Mouse (Mus musculus) hindbrain, embryonic 15.5 days (tissue): ENCODE results near the gene Gfi1b. TPM values are rescaled to one million over a fixed set of nuclear protein-coding genes. Genes with fewer than 3 reads are reported as not detected.

Experiments used
- ATAC-seq: fragments of 200-750 bp; cut with Nextera tagmentation; 2 replicates; pipeline ENCODE4 v1.8.0; 2017; ENCODE audit warnings: low read depth, moderate number of reproducible peaks, moderate TSS enrichment; ENCODE audit not compliant: low FRiP score
- H3K27ac ChIP-seq: fragments of 300-500 bp; sonication (generic); replicated peaks from 2 replicates; pipeline ENCODE4 v1.5.1; 2015; ENCODE audit warnings: mild to moderate bottlenecking, inconsistent platforms
- H3K27me3 ChIP-seq: fragments of 300-500 bp; sonication (generic); 2 replicates; pipeline ENCODE4 v1.6.1; 2015; ENCODE audit warnings: control low read depth, inconsistent platforms
- H3K36me3 ChIP-seq: fragments of 300-500 bp; sonication (generic); 2 replicates; pipeline ENCODE4 v1.6.1; 2015; ENCODE audit warnings: control low read depth, inconsistent platforms
- H3K4me1 ChIP-seq: fragments of 300-500 bp; sonication (generic); replicated peaks from 2 replicates; pipeline ENCODE4 v1.6.1; 2015; ENCODE audit warnings: control low read depth, inconsistent platforms
- H3K4me2 ChIP-seq: fragments of 300-500 bp; sonication (generic); 2 replicates; pipeline ENCODE4 v1.6.1; 2015; ENCODE audit warnings: moderate library complexity, mild to moderate bottlenecking, inconsistent platforms
- H3K4me3 ChIP-seq: fragments of 300-500 bp; sonication (generic); 2 replicates; pipeline ENCODE4 v1.5.1; 2015; ENCODE audit warnings: mild to moderate bottlenecking, inconsistent platforms
- H3K9ac ChIP-seq: fragments of 300-500 bp; sonication (generic); 2 replicates; pipeline ENCODE4 v1.6.1; 2015; ENCODE audit warnings: inconsistent platforms
- H3K9me3 ChIP-seq: fragments of 300-500 bp; sonication (generic); 2 replicates; pipeline ENCODE4 v1.6.1; 2016; ENCODE audit warnings: control low read depth, inconsistent platforms
- WGBS: fragments of 180-500 bp; shearing (Covaris S2); methylation state at CpG from one replicate; pipeline ENCODE4 v1.1.7; 2015; 5-methylcytosine and 5-hydroxymethylcytosine counted together
- polyA plus RNA-seq: library from polyadenylated mRNA; unstranded; fragments of >200 nt; fragmentation: Nextera tagmentation; extraction: Ambion mirVana; gene quantifications from 2 replicates; pipeline ENCODE4 v1.2.1, GENCODE M21; 2015

The Gfi1b gene
- polyA plus RNA-seq, 1 experiment from 2014 or later: 0.36 TPM

DNA sequence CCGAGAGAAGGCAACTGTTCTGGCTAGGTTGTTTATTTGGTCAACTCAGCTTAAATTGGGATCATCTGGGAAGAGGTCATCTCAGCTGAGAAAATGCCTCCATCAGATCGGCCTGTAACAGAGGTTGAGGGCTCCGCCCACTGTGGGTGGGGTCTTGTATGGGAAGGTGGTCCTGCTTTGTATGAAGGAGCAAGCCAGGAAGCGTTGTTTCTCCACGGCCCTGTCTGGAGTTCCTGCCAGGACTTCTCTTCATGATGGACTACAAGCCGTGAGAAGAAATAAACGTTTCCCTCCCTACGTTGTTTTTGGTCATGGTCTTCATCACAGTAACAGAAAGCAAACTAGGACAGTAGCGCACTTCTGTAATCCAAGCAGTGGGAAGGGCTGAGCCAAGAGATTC, 17.1 kb upstream of the Gfi1b start:
- Histone ChIP-seq H3K4me3 (0 out of 2 replicates have a peak overlapping the region, but pooled peaks have one; percentile 2), H3K9me3 (no peaks in the 10 kb centered on the region)
- 8% methylated on average over 9 of the region's 9 CpGs for WGBS

GRCm38 (mm10) chr2:28638352-28638751, 16.6 kb upstream of the Gfi1b start:
- 19% methylated on average over 9 of the region's 9 CpGs for WGBS
- H3K9me3 ChIP-seq: no peaks in the 10 kb centered on the region
- no peak overlapping the region for H3K9ac ChIP-seq
- no peak for ATAC-seq
- H3K36me3 ChIP-seq: no peaks in the 10 kb centered on the region
- H3K4me3 ChIP-seq: no peak overlapping the region
- H3K27ac ChIP-seq: no peak overlapping the region
- H3K4me2 ChIP-seq: peak overlapping the region; percentile 27
- H3K4me1 ChIP-seq: peaks cover 25% of the 10 kb centered on the region
- no peaks in the 10 kb centered on the region for H3K27me3 ChIP-seq

More for the DNA sequence above, 17.1 kb upstream of the Gfi1b start:
- peaks cover 30% of the 10 kb centered on the region for H3K4me1 ChIP-seq
- no peak overlapping the region for H3K27ac ChIP-seq
- no peak overlapping the region for H3K9ac ChIP-seq
- H3K36me3 ChIP-seq: no peaks in the 10 kb centered on the region
- H3K4me2 ChIP-seq: peak overlapping the region; percentile 27
- H3K27me3 ChIP-seq: no peaks in the 10 kb centered on the region
- no peak for ATAC-seq

GRCm38 (mm10) chr2:28637106-28637845, 15.5 kb upstream of the Gfi1b start:
- no peaks in the 10 kb centered on the region for H3K36me3 ChIP-seq
- H3K9me3 ChIP-seq: no peaks in the 10 kb centered on the region
- 77% methylated on average over 9 of the region's 9 CpGs for WGBS
- peaks cover 14% of the 10 kb centered on the region for H3K4me1 ChIP-seq
- H3K4me2 ChIP-seq: no peak overlapping the region
- H3K4me3 ChIP-seq: no peak overlapping the region
- no peak for ATAC-seq
- H3K27me3 ChIP-seq: no peaks in the 10 kb centered on the region
- H3K9ac ChIP-seq: no peak overlapping the region
- H3K27ac ChIP-seq: no peak overlapping the region

DNA sequence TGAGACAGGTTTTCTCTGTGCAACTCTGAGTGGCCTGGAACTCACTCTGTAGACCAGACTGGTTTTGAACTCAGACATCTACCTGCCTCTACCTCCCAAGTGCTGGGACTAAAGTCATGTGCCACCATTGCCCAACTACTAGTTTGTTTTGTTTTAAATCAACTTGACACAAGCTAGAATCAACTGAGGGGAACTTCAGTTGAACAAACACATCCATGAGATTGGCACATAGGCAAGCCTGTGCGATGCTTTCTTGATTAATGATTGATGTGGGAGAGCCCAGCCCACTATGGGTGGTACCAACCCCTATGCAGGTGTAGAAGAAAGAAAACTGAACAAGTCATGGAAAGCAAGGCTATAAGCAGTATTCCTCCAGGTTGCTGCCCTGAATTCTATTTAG, 13.4 kb upstream of the Gfi1b start:
- no peak overlapping the region for H3K4me3 ChIP-seq
- no peaks in the 10 kb centered on the region for H3K27me3 ChIP-seq
- H3K36me3 ChIP-seq: no peaks in the 10 kb centered on the region
- H3K9ac ChIP-seq: no peak overlapping the region
- H3K27ac ChIP-seq: no peak overlapping the region
- no peak for ATAC-seq
- 88% methylated on average over 1 of the region's 1 CpGs for WGBS
- H3K9me3 ChIP-seq: no peaks in the 10 kb centered on the region
- no peak overlapping the region for H3K4me2 ChIP-seq
- H3K4me1 ChIP-seq: peaks cover 8% of the 10 kb centered on the region; the same call in 1 of the 2 replicates

- Histone ChIP-seq H3K9me3 (no peaks in the 10 kb centered on the region), H3K4me2 (no peak overlapping the region), H3K27me3 (no peaks in the 10 kb centered on the region; the same call in 1 of the 2 replicates), H3K27ac (no peak overlapping the region), H3K9ac (no peak overlapping the region), H3K4me3 (no peak overlapping the region), H3K4me1 (no peaks in the 10 kb centered on the region), H3K36me3 (no peaks in the 10 kb centered on the region)
- ATAC-seq: no peak
- WGBS: 53% methylated on average over 4 of the region's 4 CpGs
These were observed 11.4 kb upstream of the Gfi1b start for GRCm38 (mm10) chr2:28633136-28633535.

DNA sequence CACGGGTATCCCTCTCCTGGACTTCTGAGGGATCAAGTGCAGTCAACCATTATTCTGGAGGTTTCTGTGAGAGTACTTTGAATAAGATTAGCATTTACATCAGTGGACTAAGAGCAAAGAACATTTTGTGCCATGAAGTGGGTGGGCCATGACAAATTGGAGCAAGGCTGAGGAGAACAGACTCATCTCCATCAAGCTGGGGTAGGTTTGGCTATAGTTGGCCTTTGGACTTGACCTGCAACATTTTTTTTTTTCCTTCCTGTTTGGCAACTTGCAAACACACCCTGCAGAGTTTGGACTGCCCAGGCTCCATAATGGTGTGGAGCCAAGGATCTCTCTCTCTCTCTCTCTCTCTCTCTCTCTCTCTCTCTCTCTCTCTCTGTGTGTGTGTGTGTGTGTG, 10.8 kb upstream of the Gfi1b start:
- H3K9me3 ChIP-seq: no peaks in the 10 kb centered on the region
- H3K27me3 ChIP-seq: no peaks in the 10 kb centered on the region; the same call in 1 of the 2 replicates
- H3K4me2 ChIP-seq: no peak overlapping the region
- H3K9ac ChIP-seq: no peak overlapping the region
- WGBS: 61% methylated on average over 1 of the region's 1 CpGs
- ATAC-seq: no peak
- no peaks in the 10 kb centered on the region for H3K36me3 ChIP-seq
- no peaks in the 10 kb centered on the region for H3K4me1 ChIP-seq
- H3K4me3 ChIP-seq: no peak overlapping the region
- no peak overlapping the region for H3K27ac ChIP-seq

DNA sequence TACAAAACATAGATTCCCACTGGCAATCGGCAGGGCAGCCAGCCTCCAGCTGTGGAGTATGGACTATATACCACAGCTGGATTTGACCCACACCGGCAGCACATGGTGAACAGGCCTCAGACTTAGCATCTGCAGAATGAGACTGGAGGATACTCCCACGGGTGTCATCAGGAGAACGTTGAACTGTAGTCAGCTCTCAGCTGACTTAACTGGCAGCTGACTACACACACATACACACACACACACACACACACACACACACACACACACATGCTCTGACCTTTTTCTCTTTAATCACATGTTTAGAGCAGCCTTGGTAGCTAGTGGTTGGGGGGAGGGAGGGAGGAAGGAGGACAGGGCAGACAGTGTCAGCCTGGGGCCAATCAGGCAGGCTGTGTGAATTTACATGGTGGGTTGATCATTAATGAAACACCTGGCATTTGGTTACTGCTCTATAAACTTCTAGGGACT, 8.2 kb upstream of the Gfi1b start:
- no peak overlapping the region for H3K4me3 ChIP-seq
- H3K4me1 ChIP-seq: no peaks in the 10 kb centered on the region
- H3K9ac ChIP-seq: no peak overlapping the region
- no peaks in the 10 kb centered on the region for H3K9me3 ChIP-seq
- no peak for ATAC-seq
- H3K4me2 ChIP-seq: no peak overlapping the region
- no peak overlapping the region for H3K27ac ChIP-seq
- no peaks in the 10 kb centered on the region; the same call in 1 of the 2 replicates for H3K27me3 ChIP-seq
- 46% methylated on average over 4 of the region's 4 CpGs for WGBS
- no peaks in the 10 kb centered on the region for H3K36me3 ChIP-seq

DNA sequence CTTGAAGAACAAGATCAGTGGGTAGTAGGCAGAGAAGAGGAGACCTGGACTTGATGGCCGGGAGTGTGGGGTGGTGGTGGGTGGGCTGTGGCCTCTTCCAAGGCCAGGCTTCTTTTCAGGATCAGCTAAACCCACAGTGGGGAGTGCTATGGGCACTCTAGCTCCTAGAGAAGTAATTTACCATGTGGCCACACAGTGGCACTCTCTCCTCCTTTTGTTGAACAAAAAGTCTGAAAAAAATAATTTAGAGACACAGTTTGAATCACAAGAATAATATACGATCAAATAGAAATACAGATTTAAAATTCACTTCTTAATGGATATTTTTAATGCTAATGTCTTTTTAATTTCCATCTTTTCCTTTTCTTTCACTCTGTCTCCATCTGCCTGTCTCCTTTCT, 6.3 kb upstream of the Gfi1b start:
- no peak overlapping the region for H3K4me3 ChIP-seq
- 69% methylated on average over 2 of the region's 2 CpGs for WGBS
- ATAC-seq: no peak
- H3K4me2 ChIP-seq: no peak overlapping the region
- H3K9ac ChIP-seq: no peak overlapping the region
- H3K9me3 ChIP-seq: no peaks in the 10 kb centered on the region
- no peaks in the 10 kb centered on the region for H3K36me3 ChIP-seq
- no peaks in the 10 kb centered on the region; the same call in 1 of the 2 replicates for H3K27me3 ChIP-seq
- H3K27ac ChIP-seq: no peak overlapping the region
- no peaks in the 10 kb centered on the region for H3K4me1 ChIP-seq

DNA sequence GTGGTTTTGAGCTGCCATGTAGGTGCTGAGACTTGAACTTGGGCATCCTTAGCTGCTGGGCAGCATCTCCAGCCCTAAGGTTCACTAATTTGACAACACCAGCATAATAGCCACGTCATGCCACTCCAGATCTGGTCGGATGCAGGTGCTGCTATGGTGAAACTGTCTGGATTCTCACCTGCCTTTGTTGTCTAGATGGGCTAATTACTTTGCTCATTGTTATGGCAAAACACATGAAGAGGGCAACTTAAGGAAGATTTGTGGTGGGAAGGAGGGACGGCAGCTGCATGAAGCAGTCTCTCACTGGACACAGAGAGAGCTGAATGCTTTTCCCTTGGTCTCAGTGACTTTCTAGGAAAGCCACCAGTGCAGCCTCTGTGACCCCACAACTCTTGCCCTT, 4.3 kb upstream of the Gfi1b start:
- Histone ChIP-seq H3K27me3 (peaks cover 14% of the 10 kb centered on the region; the same call in 1 of the 2 replicates), H3K9ac (no peak overlapping the region), H3K36me3 (no peaks in the 10 kb centered on the region), H3K4me1 (no peaks in the 10 kb centered on the region), H3K27ac (no peak overlapping the region), H3K9me3 (no peaks in the 10 kb centered on the region), H3K4me2 (no peak overlapping the region), H3K4me3 (no peak overlapping the region)
- 85% methylated on average over 3 of the region's 3 CpGs for WGBS
- ATAC-seq: no peak

DNA sequence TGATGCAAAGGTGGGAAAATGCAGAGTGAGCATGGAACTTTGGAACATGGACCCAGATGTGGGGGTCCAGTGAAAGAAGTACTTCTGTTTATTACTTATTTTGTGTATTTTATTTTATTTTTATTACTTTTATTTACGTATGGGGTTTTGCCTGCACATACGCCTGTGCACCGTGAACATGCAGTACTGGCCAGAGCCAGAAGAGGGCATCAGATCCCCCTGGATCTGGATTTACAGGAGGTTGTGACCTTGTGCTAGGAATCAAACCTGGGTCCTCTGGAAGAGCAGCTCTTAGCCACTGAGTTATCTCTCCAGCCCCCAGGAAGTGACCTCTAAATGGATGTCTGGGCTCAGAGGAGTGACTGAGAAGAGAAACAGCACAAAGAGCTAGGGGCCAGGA, 3.1 kb upstream of the Gfi1b start:
- WGBS: 92% methylated on average over 3 of the region's 3 CpGs
- no peak overlapping the region for H3K27ac ChIP-seq
- H3K27me3 ChIP-seq: peaks cover 19% of the 10 kb centered on the region; the same call in 1 of the 2 replicates
- H3K36me3 ChIP-seq: no peaks in the 10 kb centered on the region
- H3K4me2 ChIP-seq: no peak overlapping the region
- no peak for ATAC-seq
- no peak overlapping the region for H3K4me3 ChIP-seq
- H3K4me1 ChIP-seq: no peaks in the 10 kb centered on the region
- H3K9me3 ChIP-seq: no peaks in the 10 kb centered on the region
- no peak overlapping the region for H3K9ac ChIP-seq

- Histone ChIP-seq H3K4me2 (no peak overlapping the region), H3K9me3 (no peaks in the 10 kb centered on the region), H3K4me1 (no peaks in the 10 kb centered on the region), H3K4me3 (no peak overlapping the region), H3K9ac (no peak overlapping the region), H3K27ac (no peak overlapping the region), H3K27me3 (peaks cover 19% of the 10 kb centered on the region; the same call in 1 of the 2 replicates), H3K36me3 (no peaks in the 10 kb centered on the region)
- 23% methylated on average over 10 of the region's 10 CpGs for WGBS
- no peak for ATAC-seq
These were observed 841 bp upstream of the Gfi1b start for GRCm38 (mm10) chr2:28622521-28623124.

GRCm38 (mm10) chr2:28621111-28621510, 671 bp downstream of the Gfi1b start:
- Histone ChIP-seq H3K36me3 (no peaks in the 10 kb centered on the region), H3K27ac (no peak overlapping the region), H3K4me3 (no peak overlapping the region), H3K9me3 (no peaks in the 10 kb centered on the region), H3K4me1 (no peaks in the 10 kb centered on the region), H3K9ac (no peak overlapping the region), H3K27me3 (peaks cover 19% of the 10 kb centered on the region; the same call in 1 of the 2 replicates), H3K4me2 (no peak overlapping the region)
- no peak for ATAC-seq
- 27% methylated on average over 2 of the region's 2 CpGs for WGBS
